Mouse (Mus musculus): ENCODE data around the gene Disp2.

DNA sequence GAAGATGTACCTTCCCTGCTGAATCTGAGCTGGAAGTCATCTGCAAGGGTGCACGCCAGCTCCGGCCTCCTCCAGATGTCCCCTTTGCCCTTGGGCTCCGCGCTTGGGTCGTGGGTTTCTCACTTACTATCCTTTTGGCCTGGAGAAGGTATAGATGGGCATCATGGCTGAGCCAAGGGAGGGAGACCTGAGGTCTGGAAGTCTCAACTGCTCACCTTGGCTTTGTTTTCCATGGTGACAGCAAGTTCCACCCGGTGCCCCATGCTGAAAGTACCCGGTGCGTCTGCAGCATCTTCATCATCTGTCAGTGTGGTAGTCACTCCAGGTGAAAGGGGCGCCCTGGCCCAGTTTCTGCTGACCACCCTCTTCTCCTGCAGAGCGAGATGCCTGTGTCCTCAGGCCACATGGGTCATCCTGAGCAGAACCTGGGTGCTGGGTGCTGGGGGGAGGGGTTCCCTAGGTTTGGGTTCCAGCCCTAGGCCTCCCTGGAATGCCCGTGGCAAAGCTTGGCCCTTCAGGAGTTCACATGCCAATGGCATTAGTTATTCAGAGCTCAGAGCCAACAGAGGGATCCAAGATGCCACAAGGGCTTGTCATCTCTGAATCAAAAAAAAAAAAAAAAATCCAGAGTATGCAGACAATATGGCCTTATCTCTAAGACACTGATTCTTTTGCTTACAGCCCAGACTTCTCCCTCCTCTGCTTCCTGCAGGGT, 19.1 kb upstream of the Disp2 start:
- TF ChIP-seq POLR2A (IDR thresholded peaks at IDR 0.05; ENCODE audit: insufficient read depth, low read depth, low read length) = no peak
- TF ChIP-seq CTCF (IDR thresholded peaks at IDR 0.05; ENCODE audit: insufficient read depth, low read depth, low read length) = no peak
